Mouse (Mus musculus): ENCODE measurements around the gene Rgs7bp. TPM values are rescaled to one million over a fixed set of nuclear protein-coding genes. Genes with fewer than 3 reads are reported as not detected.

Gene Rgs7bp
- total RNA-seq, 2 experiments from 2014 or later: 166 to 173 TPM

DNA sequence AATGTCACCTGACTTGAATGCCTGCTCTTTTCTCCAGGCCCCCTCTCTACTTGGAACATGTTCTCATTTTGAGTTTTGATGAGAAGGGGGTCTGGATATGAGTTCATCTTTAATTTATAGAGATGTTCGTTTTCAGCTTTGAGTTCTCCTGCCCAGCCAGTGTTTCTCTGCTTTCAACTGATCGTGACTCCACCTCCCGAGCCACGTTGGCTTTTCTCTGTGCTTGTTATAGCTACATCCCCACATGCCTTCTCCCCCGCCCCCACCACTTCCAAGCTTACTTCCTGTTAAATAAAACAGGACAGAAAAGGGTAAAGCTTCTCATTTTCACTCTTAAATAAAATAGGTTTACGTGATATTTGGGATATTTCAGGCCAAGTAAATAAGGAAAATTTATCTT, 3.3 kb downstream of the Rgs7bp start:
- intact Hi-C loops (cut with DNase I): loop anchor here (5.0 kb wide), 4 partner anchors 171 to 326 kb away; partner anchors contain the start of gene Cwc27
- no peak for TF ChIP-seq CTCF (IDR thresholded peaks at IDR 0.05)
- H3K4me3 ChIP-seq: peak overlapping the region; percentile 92
- H3K27ac ChIP-seq: no peak overlapping the region; the same call in 1 of the 2 replicates
- peak in 1 of 2 experiments; percentile 35 for DNase-seq (ENCODE audit: extremely low spot score in 1 of 2, low spot score in 2 of 2)

- intact Hi-C loops (cut with DNase I): no loop called here
- TF ChIP-seq CTCF (IDR thresholded peaks at IDR 0.05): peak; percentile 11
- Histone ChIP-seq H3K27ac (0 out of 2 replicates have a peak overlapping the region, but pooled peaks have one; percentile 3), H3K4me3 (0 out of 2 replicates have a peak overlapping the region, but pooled peaks have one; percentile 9)
- DNase-seq (ENCODE audit: extremely low spot score in 1 of 2, low spot score in 2 of 2): no peak
These were observed 6.1 kb downstream of the Rgs7bp start for GRCm38 (mm10) chr13:105048662-105049061.

DNA sequence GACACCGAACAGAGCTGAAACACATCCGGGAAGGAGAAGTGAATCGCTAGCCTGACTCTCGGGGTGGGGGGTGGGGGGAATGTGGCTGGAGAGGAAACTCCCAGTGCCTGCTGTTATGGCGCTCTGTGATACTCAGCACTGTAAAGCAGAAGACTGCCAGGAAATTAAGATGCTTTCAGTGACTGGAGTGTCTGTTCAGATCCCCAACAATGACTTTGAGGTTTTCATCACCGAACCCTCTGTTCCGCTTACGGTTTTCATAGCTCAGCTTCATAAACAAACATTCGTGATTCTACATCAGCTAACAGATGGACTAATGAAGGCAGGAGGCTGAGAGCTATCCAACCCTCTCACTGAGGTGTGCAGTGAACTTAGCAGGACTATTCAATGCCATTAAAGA, 7.4 kb downstream of the Rgs7bp start:
- H3K4me3 ChIP-seq: no peak overlapping the region
- no peak for TF ChIP-seq CTCF (IDR thresholded peaks at IDR 0.05)
- H3K27ac ChIP-seq: peak overlapping the region; percentile 50; the same call in 1 of the 2 replicates
- DNase-seq (ENCODE audit: extremely low spot score in 1 of 2, low spot score in 2 of 2): no peak
- intact Hi-C loops (cut with DNase I): no loop called here

DNA sequence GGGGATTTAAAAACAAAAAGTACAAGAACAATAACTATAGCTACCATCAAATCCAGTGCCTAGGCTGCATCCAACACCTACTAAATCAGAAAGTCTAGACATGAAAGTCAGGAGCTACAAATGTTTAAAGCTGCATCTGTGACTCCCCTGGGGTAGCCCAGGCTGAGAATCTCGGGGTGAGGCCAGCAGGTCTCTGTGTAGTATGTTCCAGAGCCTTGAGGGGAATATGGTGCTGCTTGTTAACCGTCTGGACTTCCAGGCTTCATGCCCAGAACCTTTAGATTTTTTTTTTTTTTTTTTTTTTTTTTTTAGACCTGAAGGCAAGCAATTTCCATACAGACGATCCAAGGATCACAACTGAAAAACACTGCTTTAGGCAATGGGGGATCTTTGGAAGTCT, 10.8 kb downstream of the Rgs7bp start:
- H3K4me3 ChIP-seq: no peak overlapping the region
- DNase-seq (ENCODE audit: extremely low spot score in 1 of 2, low spot score in 2 of 2): no peak
- H3K27ac ChIP-seq: no peak overlapping the region
- TF ChIP-seq CTCF (IDR thresholded peaks at IDR 0.05): no peak
- intact Hi-C loops (cut with DNase I): no loop called here

DNA sequence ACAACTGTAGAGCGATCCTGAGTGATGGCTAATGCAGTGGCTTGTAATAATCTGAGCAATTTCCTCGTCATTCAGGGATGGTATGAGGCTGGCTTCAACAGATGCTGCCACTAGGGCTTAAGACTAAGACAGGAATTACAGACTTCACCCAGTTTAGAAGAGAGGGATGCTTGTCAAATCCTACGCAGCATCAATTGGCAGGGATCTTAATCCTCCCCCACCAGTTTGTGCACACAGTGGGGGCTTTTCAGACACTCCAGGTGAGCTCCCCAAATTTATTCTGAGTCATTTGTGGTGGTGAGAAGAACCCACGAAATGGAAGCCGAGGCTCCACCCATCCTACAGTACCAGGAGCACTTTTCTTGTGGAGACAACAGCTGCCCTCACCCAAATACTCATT, 16.4 kb downstream of the Rgs7bp start:
- DNase-seq (ENCODE audit: extremely low spot score in 1 of 2, low spot score in 2 of 2): peak in 1 of 2 experiments; percentile 29
- intact Hi-C loops (cut with DNase I): loop anchor here (2.0 kb wide), 2 partner anchors 14 to 76 kb away; no protein-coding TSS in a partner anchor

DNA sequence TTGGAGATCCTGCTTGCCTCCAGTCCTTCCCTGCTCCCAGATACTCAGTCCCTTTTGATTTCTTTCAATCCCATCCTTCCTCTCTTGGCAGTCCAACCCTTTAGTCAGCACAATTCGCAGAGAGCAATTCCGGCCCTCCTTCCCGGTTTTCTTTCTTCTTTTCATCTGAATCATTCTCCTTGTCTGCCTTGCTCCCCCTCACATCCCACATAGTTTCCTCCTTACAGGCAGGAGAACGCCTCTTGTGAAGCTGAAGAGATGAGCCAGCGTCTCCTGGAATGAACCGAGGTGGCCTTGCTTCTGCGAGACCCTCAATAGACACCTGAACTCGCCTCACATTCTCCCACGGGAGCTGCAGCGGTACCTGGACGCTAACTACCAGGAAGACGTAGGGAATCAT, 16.9 kb downstream of the Rgs7bp start:
- no peak for TF ChIP-seq CTCF (IDR thresholded peaks at IDR 0.05)
- intact Hi-C loops (cut with DNase I): loop anchor here (2.0 kb wide), 2 partner anchors 15 to 75 kb away; no protein-coding TSS in a partner anchor
- DNase-seq (ENCODE audit: extremely low spot score in 1 of 2, low spot score in 2 of 2): peak; percentile 37 to 39
- no peak overlapping the region for H3K4me3 ChIP-seq
- H3K27ac ChIP-seq: peak overlapping the region; percentile 88

More for the DNA sequence above, 16.4 kb downstream of the Rgs7bp start:
- TF ChIP-seq CTCF (IDR thresholded peaks at IDR 0.05): no peak; the same call in none of the 2 replicates
- peak overlapping the region; percentile 88 for H3K27ac ChIP-seq
- no peak overlapping the region for H3K4me3 ChIP-seq

- H3K27ac ChIP-seq: no peak overlapping the region
- no peak overlapping the region for H3K4me3 ChIP-seq
- intact Hi-C loops (cut with DNase I): no loop called here
- TF ChIP-seq CTCF (IDR thresholded peaks at IDR 0.05): no peak
- no peak for DNase-seq (ENCODE audit: extremely low spot score in 1 of 2, low spot score in 2 of 2)
These were observed 22.8 kb downstream of the Rgs7bp start for GRCm38 (mm10) chr13:105031882-105032281.

DNA sequence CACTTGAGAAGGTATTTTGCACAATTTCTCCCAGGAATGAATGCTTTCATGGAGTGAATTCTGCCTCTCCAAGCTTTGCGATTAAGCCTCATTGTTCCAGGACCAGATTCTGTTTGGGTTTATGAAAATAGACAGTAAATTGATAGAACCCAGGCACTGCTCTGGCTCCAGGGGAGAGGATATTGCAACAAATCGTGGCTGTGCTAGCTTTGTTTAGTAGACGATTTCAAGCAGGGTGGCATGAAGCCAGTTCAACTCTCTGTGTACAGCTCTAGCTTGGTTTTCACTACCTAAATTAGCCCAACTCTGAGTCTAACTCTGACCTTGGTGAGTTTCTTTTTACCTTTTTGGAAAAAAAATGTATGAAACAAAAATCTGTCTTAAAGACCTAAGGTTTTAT, 26.5 kb downstream of the Rgs7bp start:
- DNase-seq (ENCODE audit: extremely low spot score in 1 of 2, low spot score in 2 of 2): no peak
- Histone ChIP-seq H3K27ac (no peak overlapping the region), H3K4me3 (no peak overlapping the region)
- TF ChIP-seq CTCF (IDR thresholded peaks at IDR 0.05): no peak
- intact Hi-C loops (cut with DNase I): no loop called here

- no peak for TF ChIP-seq CTCF (IDR thresholded peaks at IDR 0.05)
- intact Hi-C loops (cut with DNase I): no loop called here
- Histone ChIP-seq H3K27ac (peak overlapping the region; percentile 16), H3K4me3 (no peak overlapping the region)
- no peak for DNase-seq (ENCODE audit: extremely low spot score in 1 of 2, low spot score in 2 of 2)
These were observed 38.2 kb downstream of the Rgs7bp start for GRCm38 (mm10) chr13:105016577-105016976.

GRCm38 (mm10) chr13:105015710-105016404, 38.9 kb downstream of the Rgs7bp start:
- intact Hi-C loops (cut with DNase I): no loop called here
- no peak for DNase-seq (ENCODE audit: extremely low spot score in 1 of 2, low spot score in 2 of 2)
- H3K27ac ChIP-seq: no peak overlapping the region
- H3K4me3 ChIP-seq: no peak overlapping the region
- TF ChIP-seq CTCF (IDR thresholded peaks at IDR 0.05): no peak

- no peak for DNase-seq (ENCODE audit: extremely low spot score in 1 of 2, low spot score in 2 of 2)
- Histone ChIP-seq H3K4me3 (no peak overlapping the region), H3K27ac (peak overlapping the region; percentile 36; the same call in 1 of the 2 replicates)
- intact Hi-C loops (cut with DNase I): no loop called here
- no peak for TF ChIP-seq CTCF (IDR thresholded peaks at IDR 0.05)
These were observed 43.4 kb downstream of the Rgs7bp start for GRCm38 (mm10) chr13:105011300-105011699.

- intact Hi-C loops (cut with DNase I): no loop called here
- Histone ChIP-seq H3K4me3 (no peak overlapping the region), H3K27ac (no peak overlapping the region)
- no peak for DNase-seq (ENCODE audit: extremely low spot score in 1 of 2, low spot score in 2 of 2)
- no peak for TF ChIP-seq CTCF (IDR thresholded peaks at IDR 0.05)
These were observed 45.8 kb downstream of the Rgs7bp start for GRCm38 (mm10) chr13:105008891-105009290.

DNA sequence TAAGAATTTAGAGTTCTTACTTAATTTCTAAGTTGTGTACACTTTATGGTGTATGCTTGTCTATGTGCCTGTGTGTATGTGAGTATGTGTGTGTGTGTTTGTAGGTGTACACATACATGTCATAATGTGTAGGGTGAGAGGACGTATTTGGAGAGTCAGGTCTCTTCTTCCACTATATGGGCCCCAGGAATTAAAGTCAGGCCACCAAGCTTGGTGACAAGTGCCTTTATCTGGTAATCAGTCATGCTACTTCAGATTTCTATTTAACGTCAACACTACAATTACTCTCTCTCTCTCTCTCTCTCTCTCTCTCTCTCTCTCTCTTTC, 51.9 kb downstream of the Rgs7bp start:
- DNase-seq (ENCODE audit: extremely low spot score in 1 of 2, low spot score in 2 of 2): no peak
- intact Hi-C loops (cut with DNase I): no loop called here
- peak overlapping the region; percentile 11; the same call in 1 of the 2 replicates for H3K27ac ChIP-seq
- TF ChIP-seq CTCF (IDR thresholded peaks at IDR 0.05): no peak
- H3K4me3 ChIP-seq: no peak overlapping the region

Data from left cerebral cortex, adult 2 months (tissue).